Mouse (Mus musculus) stomach, postnatal 0 days (tissue): Measurements from ENCODE around the gene Dad1.

ENCODE experiments used
- CTCF ChIP-seq: IDR thresholded peaks from 2 replicates; pipeline ENCODE4 v1.5.1; 2016; ENCODE audit warnings: antibody characterized with exemption, low read depth, mild to moderate bottlenecking, moderate library complexity
- EP300 ChIP-seq: optimal IDR thresholded peaks from 2 replicates; pipeline ENCODE3; 2016; ENCODE audit warnings: antibody characterized with exemption

DNA sequence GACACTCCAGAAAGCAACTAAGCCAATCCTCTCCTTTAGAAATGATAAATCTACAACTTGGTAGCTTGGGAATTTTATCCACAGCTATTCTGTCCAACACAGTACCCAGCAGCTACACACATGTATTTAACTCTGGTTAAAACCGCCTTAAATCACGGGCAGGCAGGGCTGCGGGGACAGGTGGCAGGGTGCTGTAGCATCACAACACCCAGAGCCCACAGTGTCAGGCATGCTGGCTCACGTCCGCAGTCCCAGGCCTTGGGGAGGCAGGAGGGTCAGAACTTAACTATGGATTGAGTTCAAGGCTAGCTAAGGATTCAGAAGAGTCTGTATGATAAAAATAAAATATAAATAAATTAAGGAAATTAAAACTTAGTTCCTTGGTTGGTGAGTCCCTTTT, 17.0 kb downstream of the Dad1 start:
- TF ChIP-seq CTCF (no peak), EP300 (no peak)
